Mouse (Mus musculus) neural tube, embryonic 12.5 days (tissue): ENCODE measurements around the gene Tnrc6c. TPM values are rescaled to one million over a fixed set of nuclear protein-coding genes. Genes with fewer than 3 reads are reported as not detected.

Source experiments
- ATAC-seq: fragments of 200-750 bp; cut with Nextera tagmentation; 2 replicates; pipeline ENCODE4 v1.8.0; 2017; ENCODE audit warnings: low read depth, mild to moderate bottlenecking, moderate TSS enrichment, moderate library complexity; ENCODE audit not compliant: low FRiP score
- H3K27ac ChIP-seq: fragments of 300-500 bp; sonication (generic); 2 replicates; pipeline ENCODE4 v1.5.1; 2016
- H3K27me3 ChIP-seq: fragments of 300-500 bp; sonication (generic); replicated peaks from 2 replicates; pipeline ENCODE4 v1.6.1; 2016; ENCODE audit warnings: mild to moderate bottlenecking
- H3K36me3 ChIP-seq: fragments of 300-500 bp; sonication (generic); 2 replicates; pipeline ENCODE4 v1.6.1; 2016; ENCODE audit warnings: mild to moderate bottlenecking
- H3K4me1 ChIP-seq: fragments of 300-500 bp; sonication (generic); 2 replicates; pipeline ENCODE4 v1.6.1; 2016
- H3K4me2 ChIP-seq: fragments of 300-500 bp; sonication (generic); replicated peaks from 2 replicates; pipeline ENCODE4 v1.6.1; 2016; ENCODE audit warnings: mild to moderate bottlenecking
- H3K4me3 ChIP-seq: fragments of 300-500 bp; sonication (generic); 2 replicates; pipeline ENCODE4 v1.5.1; 2016
- H3K9ac ChIP-seq: fragments of 300-500 bp; sonication (generic); 2 replicates; pipeline ENCODE4 v1.6.1; 2016; ENCODE audit warnings: mild to moderate bottlenecking
- H3K9me3 ChIP-seq: fragments of 300-500 bp; sonication (generic); 2 replicates; pipeline ENCODE4 v1.6.1; 2016; ENCODE audit warnings: mild to moderate bottlenecking
- WGBS: fragments of 180-500 bp; shearing (Covaris S2); methylation state at CpG from one replicate; pipeline ENCODE4 v1.1.7; 2016; 5-methylcytosine and 5-hydroxymethylcytosine counted together
- polyA plus RNA-seq: library from polyadenylated mRNA; unstranded; fragments of >200 nt; fragmentation: Nextera tagmentation; extraction: Ambion mirVana; gene quantifications from 2 replicates; pipeline ENCODE4 v1.2.1, GENCODE M21; 2016

The Tnrc6c gene
- polyA plus RNA-seq, 1 experiment from 2014 or later = 25.0 TPM

- no peak overlapping the region for H3K27ac ChIP-seq
- ATAC-seq = no peak
- WGBS = 92% methylated on average over 6 of the region's 6 CpGs
- no peaks in the 10 kb centered on the region for H3K27me3 ChIP-seq
- no peaks in the 10 kb centered on the region for H3K9me3 ChIP-seq
- no peak overlapping the region for H3K4me2 ChIP-seq
- no peak overlapping the region for H3K4me3 ChIP-seq
- no peaks in the 10 kb centered on the region for H3K4me1 ChIP-seq
- no peak overlapping the region for H3K9ac ChIP-seq
- peaks cover 50% of the 10 kb centered on the region for H3K36me3 ChIP-seq
Measured at GRCm38 (mm10) chr11:117713375-117713774, 59.3 kb downstream of the Tnrc6c start.

- no peak overlapping the region for H3K4me3 ChIP-seq
- H3K9me3 ChIP-seq = no peaks in the 10 kb centered on the region
- no peak overlapping the region for H3K4me2 ChIP-seq
- H3K9ac ChIP-seq = no peak overlapping the region
- no peaks in the 10 kb centered on the region for H3K27me3 ChIP-seq
- 93% methylated on average over 3 of the region's 3 CpGs for WGBS
- H3K27ac ChIP-seq = no peak overlapping the region
- no peak for ATAC-seq
- H3K4me1 ChIP-seq = no peaks in the 10 kb centered on the region
- H3K36me3 ChIP-seq = peaks cover 86% of the 10 kb centered on the region
Measured at GRCm38 (mm10) chr11:117718838-117719237, 64.7 kb downstream of the Tnrc6c start.

- no peak for ATAC-seq
- H3K4me3 ChIP-seq = no peak overlapping the region
- no peak overlapping the region for H3K9ac ChIP-seq
- WGBS = 81% methylated on average over 6 of the region's 6 CpGs
- no peaks in the 10 kb centered on the region for H3K27me3 ChIP-seq
- no peak overlapping the region for H3K27ac ChIP-seq
- H3K9me3 ChIP-seq = no peaks in the 10 kb centered on the region
- peaks cover 42% of the 10 kb centered on the region for H3K36me3 ChIP-seq
- no peaks in the 10 kb centered on the region for H3K4me1 ChIP-seq
- no peak overlapping the region for H3K4me2 ChIP-seq
Measured at GRCm38 (mm10) chr11:117724604-117725301, 70.7 kb downstream of the Tnrc6c start.

- ATAC-seq = no peak
- Histone ChIP-seq H3K27me3 (no peaks in the 10 kb centered on the region), H3K4me1 (peaks cover 3% of the 10 kb centered on the region; the same call in 1 of the 2 replicates), H3K27ac (no peak overlapping the region), H3K4me3 (no peak overlapping the region), H3K9ac (no peak overlapping the region), H3K36me3 (peaks cover 22% of the 10 kb centered on the region), H3K9me3 (no peaks in the 10 kb centered on the region), H3K4me2 (no peak overlapping the region)
- 94% methylated on average over 4 of the region's 4 CpGs for WGBS
Measured at GRCm38 (mm10) chr11:117727031-117727430, 72.9 kb downstream of the Tnrc6c start.

- WGBS = 88% methylated on average over 5 of the region's 5 CpGs
- ATAC-seq = no peak
- Histone ChIP-seq H3K4me3 (no peak overlapping the region), H3K4me1 (peaks cover 3% of the 10 kb centered on the region; the same call in 1 of the 2 replicates), H3K9ac (no peak overlapping the region), H3K27me3 (no peaks in the 10 kb centered on the region), H3K9me3 (no peaks in the 10 kb centered on the region), H3K27ac (no peak overlapping the region), H3K4me2 (no peak overlapping the region), H3K36me3 (peaks cover 19% of the 10 kb centered on the region)
Measured at GRCm38 (mm10) chr11:117728245-117728644, 74.2 kb downstream of the Tnrc6c start.

- H3K36me3 ChIP-seq = peaks cover 23% of the 10 kb centered on the region
- peaks cover 3% of the 10 kb centered on the region; the same call in 1 of the 2 replicates for H3K4me1 ChIP-seq
- 67% methylated on average over 1 of the region's 1 CpGs for WGBS
- no peaks in the 10 kb centered on the region for H3K9me3 ChIP-seq
- H3K4me2 ChIP-seq = no peak overlapping the region
- ATAC-seq = no peak
- no peaks in the 10 kb centered on the region for H3K27me3 ChIP-seq
- no peak overlapping the region for H3K4me3 ChIP-seq
- H3K9ac ChIP-seq = no peak overlapping the region
- no peak overlapping the region for H3K27ac ChIP-seq
Measured at GRCm38 (mm10) chr11:117728841-117729240, 74.8 kb downstream of the Tnrc6c start.

GRCm38 (mm10) chr11:117729341-117729740, 75.3 kb downstream of the Tnrc6c start:
- H3K9me3 ChIP-seq = no peaks in the 10 kb centered on the region
- H3K4me2 ChIP-seq = no peak overlapping the region
- no peaks in the 10 kb centered on the region for H3K27me3 ChIP-seq
- ATAC-seq = no peak
- peaks cover 22% of the 10 kb centered on the region for H3K36me3 ChIP-seq
- H3K27ac ChIP-seq = no peak overlapping the region
- peaks cover 3% of the 10 kb centered on the region; the same call in 1 of the 2 replicates for H3K4me1 ChIP-seq
- H3K4me3 ChIP-seq = no peak overlapping the region
- 92% methylated on average over 3 of the region's 3 CpGs for WGBS
- H3K9ac ChIP-seq = no peak overlapping the region

- Histone ChIP-seq H3K36me3 (peaks cover 22% of the 10 kb centered on the region), H3K27ac (no peak overlapping the region), H3K4me3 (no peak overlapping the region), H3K4me1 (peaks cover 3% of the 10 kb centered on the region; the same call in 1 of the 2 replicates), H3K9ac (no peak overlapping the region), H3K27me3 (no peaks in the 10 kb centered on the region), H3K9me3 (no peaks in the 10 kb centered on the region), H3K4me2 (no peak overlapping the region)
- 85% methylated on average over 7 of the region's 7 CpGs for WGBS
- no peak for ATAC-seq
Measured at GRCm38 (mm10) chr11:117729798-117730489, 75.9 kb downstream of the Tnrc6c start.

GRCm38 (mm10) chr11:117730490-117730838, 76.4 kb downstream of the Tnrc6c start:
- no peak overlapping the region for H3K4me2 ChIP-seq
- no peaks in the 10 kb centered on the region for H3K27me3 ChIP-seq
- WGBS = 74% methylated on average over 4 of the region's 4 CpGs
- no peak overlapping the region for H3K9ac ChIP-seq
- no peaks in the 10 kb centered on the region for H3K9me3 ChIP-seq
- no peak overlapping the region for H3K27ac ChIP-seq
- no peak for ATAC-seq
- no peak overlapping the region for H3K4me3 ChIP-seq
- H3K4me1 ChIP-seq = peaks cover 3% of the 10 kb centered on the region; the same call in 1 of the 2 replicates
- H3K36me3 ChIP-seq = peaks cover 27% of the 10 kb centered on the region

- peaks cover 3% of the 10 kb centered on the region; the same call in 1 of the 2 replicates for H3K4me1 ChIP-seq
- H3K9ac ChIP-seq = no peak overlapping the region
- WGBS = 95% methylated on average over 7 of the region's 7 CpGs
- H3K27ac ChIP-seq = no peak overlapping the region
- H3K27me3 ChIP-seq = no peaks in the 10 kb centered on the region
- no peak overlapping the region for H3K4me3 ChIP-seq
- H3K4me2 ChIP-seq = no peak overlapping the region
- ATAC-seq = no peak
- peaks cover 36% of the 10 kb centered on the region for H3K36me3 ChIP-seq
- no peaks in the 10 kb centered on the region for H3K9me3 ChIP-seq
Measured at GRCm38 (mm10) chr11:117731470-117731869, 77.4 kb downstream of the Tnrc6c start.

- Histone ChIP-seq H3K4me3 (no peak overlapping the region), H3K27me3 (no peaks in the 10 kb centered on the region), H3K27ac (no peak overlapping the region), H3K9ac (no peak overlapping the region), H3K4me1 (no peaks in the 10 kb centered on the region), H3K4me2 (no peak overlapping the region), H3K36me3 (peaks cover 81% of the 10 kb centered on the region), H3K9me3 (no peaks in the 10 kb centered on the region)
- ATAC-seq = no peak
- WGBS = 79% methylated on average over 5 of the region's 5 CpGs
Measured at GRCm38 (mm10) chr11:117736037-117736689, 82.1 kb downstream of the Tnrc6c start.

GRCm38 (mm10) chr11:117738123-117738522, 84.0 kb downstream of the Tnrc6c start:
- no peaks in the 10 kb centered on the region for H3K9me3 ChIP-seq
- no peak overlapping the region for H3K4me2 ChIP-seq
- 93% methylated on average over 5 of the region's 5 CpGs for WGBS
- ATAC-seq = no peak
- peaks cover 90% of the 10 kb centered on the region for H3K36me3 ChIP-seq
- H3K4me1 ChIP-seq = no peaks in the 10 kb centered on the region
- no peak overlapping the region for H3K27ac ChIP-seq
- H3K4me3 ChIP-seq = no peak overlapping the region
- no peak overlapping the region for H3K9ac ChIP-seq
- H3K27me3 ChIP-seq = no peaks in the 10 kb centered on the region
